Mouse (Mus musculus) heart, embryonic 14.5 days (tissue): ENCODE results near the gene Tbc1d7. TPM values are rescaled to one million over a fixed set of nuclear protein-coding genes. Genes with fewer than 3 reads are reported as not detected.

Experiments
- polyA plus RNA-seq: library from polyadenylated mRNA; unstranded; fragments of >200 nt; fragmentation: Nextera tagmentation; extraction: Ambion mirVana; gene quantifications from 2 replicates; pipeline ENCODE4 v1.2.1, GENCODE M21; 2014

Tbc1d7 gene
- polyA plus RNA-seq, 1 experiment from 2014 or later, result 78.1 TPM

Other genes starting within 250 kb of the Tbc1d7 start
- 1.3 TPM in 2 replicates for gene Gfod1, start 132.7 kb upstream of the Tbc1d7 start, polyA plus RNA-seq
- 31.1 and 31.8 TPM in 2 replicates for gene Sirt5, start 194.0 kb upstream of the Tbc1d7 start, polyA plus RNA-seq
- 128 and 141 TPM in 2 replicates for gene Nol7, start 226.9 kb upstream of the Tbc1d7 start, polyA plus RNA-seq